Mouse (Mus musculus) kidney, adult 9 months (tissue): ENCODE measurements around the gene Cybrd1.

Source experiments
- DNase-seq: peaks from one replicate; pipeline ENCODE4 v3.0.0; 2022

The Cybrd1 gene

GRCm38 (mm10) chr2:71127779-71128534 lies 10.2 kb downstream of the Cybrd1 start:
- no peak for DNase-seq

- no peak for DNase-seq
Observed at GRCm38 (mm10) chr2:71130366-71130765, 12.6 kb downstream of the Cybrd1 start.

- DNase-seq: no peak
Observed at GRCm38 (mm10) chr2:71131866-71132496, 14.3 kb downstream of the Cybrd1 start.

- DNase-seq: no peak
Observed at GRCm38 (mm10) chr2:71134041-71134505, 16.4 kb downstream of the Cybrd1 start.

- DNase-seq: no peak
Observed at GRCm38 (mm10) chr2:71134836-71135235, 17.1 kb downstream of the Cybrd1 start.

GRCm38 (mm10) chr2:71140622-71141021 lies 22.9 kb downstream of the Cybrd1 start:
- DNase-seq: no peak

- no peak for DNase-seq
Observed at GRCm38 (mm10) chr2:71142410-71142809, 24.7 kb downstream of the Cybrd1 start.

GRCm38 (mm10) chr2:71145853-71146252 lies 28.1 kb downstream of the Cybrd1 start:
- DNase-seq: no peak

GRCm38 (mm10) chr2:71146266-71146665 lies 28.5 kb downstream of the Cybrd1 start:
- DNase-seq: peak; percentile 80

GRCm38 (mm10) chr2:71147816-71148215 lies 30.1 kb downstream of the Cybrd1 start:
- no peak for DNase-seq

- DNase-seq: no peak
Observed at GRCm38 (mm10) chr2:71152170-71152569, 34.4 kb downstream of the Cybrd1 start.

GRCm38 (mm10) chr2:71155486-71155885 lies 37.8 kb downstream of the Cybrd1 start:
- peak; percentile 77 for DNase-seq

GRCm38 (mm10) chr2:71156446-71156845 lies 38.7 kb downstream of the Cybrd1 start:
- DNase-seq: peak; percentile 38

GRCm38 (mm10) chr2:71157881-71158280 lies 40.2 kb downstream of the Cybrd1 start:
- no peak for DNase-seq

GRCm38 (mm10) chr2:71159576-71160306 lies 42.0 kb downstream of the Cybrd1 start:
- no peak for DNase-seq

- no peak for DNase-seq
Observed at GRCm38 (mm10) chr2:71160307-71160861, 42.7 kb downstream of the Cybrd1 start.

- peak; percentile 40 for DNase-seq
Observed at GRCm38 (mm10) chr2:71161558-71161957, 43.8 kb downstream of the Cybrd1 start.

- peak; percentile 88 for DNase-seq
Observed at GRCm38 (mm10) chr2:71162831-71163621, 45.3 kb downstream of the Cybrd1 start.

GRCm38 (mm10) chr2:71167211-71167610 lies 49.5 kb downstream of the Cybrd1 start:
- no peak for DNase-seq

- DNase-seq: no peak
Observed at GRCm38 (mm10) chr2:71168461-71169021, 50.8 kb downstream of the Cybrd1 start.

- no peak for DNase-seq
Observed at GRCm38 (mm10) chr2:71173031-71173430, 55.3 kb downstream of the Cybrd1 start.
